Mouse (Mus musculus): ENCODE measurements around the gene Zim1. TPM values are rescaled to one million over a fixed set of nuclear protein-coding genes. Genes with fewer than 3 reads are reported as not detected.

Zim1 gene
- polyA plus RNA-seq, 1 experiment from 2014 or later: 5.8 TPM

DNA sequence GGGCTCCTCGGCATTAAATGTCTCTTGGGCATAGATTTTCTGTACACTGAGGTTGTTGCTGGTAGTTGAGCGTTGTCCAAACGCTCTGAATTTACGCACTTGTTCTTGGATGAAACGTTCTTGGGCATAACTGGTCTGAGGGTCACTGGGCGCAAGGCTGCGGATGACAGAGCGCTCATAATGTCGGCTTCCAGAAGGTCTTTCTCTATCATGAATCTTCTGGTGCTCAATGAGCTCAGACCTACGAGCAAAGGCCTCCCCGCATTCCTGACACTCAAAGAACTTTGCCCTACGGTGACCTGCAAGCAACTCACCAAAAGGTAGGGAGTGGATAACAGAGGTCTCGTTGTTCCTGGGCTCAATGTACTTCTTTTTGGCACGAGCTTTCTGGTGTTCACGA lies 13.1 kb upstream of the Zim1 start:
- ATAC-seq (replicated peaks; ENCODE audit: insufficient number of reproducible peaks, insufficient read depth, low FRiP score, low read depth): no peak
- Histone ChIP-seq H3K9me3 (replicated peaks) (no peaks in the 10 kb centered on the region), H3K4me1 (replicated peaks) (no peaks in the 10 kb centered on the region), H3K36me3 (peaks cover 60% of the 10 kb centered on the region), H3K9ac (no peak overlapping the region), H3K4me3 (no peak overlapping the region), H3K4me2 (no peak overlapping the region), H3K27ac (no peak overlapping the region), H3K27me3 (no peaks in the 10 kb centered on the region)
- 88% methylated on average over 15 of the region's 15 CpGs for WGBS

DNA sequence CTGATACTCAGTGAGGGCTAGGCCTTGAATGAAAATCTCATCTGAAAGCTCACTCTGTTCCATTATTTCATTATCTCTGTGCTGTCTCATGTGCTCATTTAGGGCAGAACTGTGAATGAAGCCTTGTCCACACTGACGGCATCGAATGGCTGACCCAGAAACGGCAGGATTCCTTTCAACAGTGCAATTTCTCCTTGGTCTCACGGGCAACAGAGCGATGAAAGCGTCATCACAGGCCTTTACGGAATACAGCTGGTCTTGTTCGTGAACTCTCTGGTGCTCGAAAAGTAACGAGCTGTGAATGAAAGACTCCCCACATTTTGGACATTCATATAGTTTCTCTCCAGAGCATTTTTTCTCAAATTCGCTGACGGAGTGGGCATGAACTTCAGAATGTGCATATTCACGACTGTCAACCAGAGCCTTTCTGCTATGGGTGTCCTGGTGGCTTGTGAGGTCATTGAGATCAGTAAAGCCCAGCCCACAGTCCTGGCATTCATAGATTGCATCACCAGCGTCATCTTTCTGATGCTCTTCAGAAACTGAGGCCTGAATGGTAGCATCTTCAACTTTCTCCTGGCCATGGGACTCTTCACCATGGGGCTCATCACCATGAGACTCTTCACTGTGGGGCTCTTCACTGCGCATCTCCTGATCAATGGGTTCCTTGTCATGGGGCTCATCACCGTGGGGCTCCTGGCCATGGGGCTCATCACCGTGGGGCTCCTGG lies 12.4 kb upstream of the Zim1 start:
- WGBS: 75% methylated on average over 17 of the region's 17 CpGs
- H3K9ac ChIP-seq: no peak overlapping the region
- no peaks in the 10 kb centered on the region for H3K4me1 ChIP-seq (replicated peaks)
- no peak for ATAC-seq (replicated peaks; ENCODE audit: insufficient number of reproducible peaks, insufficient read depth, low FRiP score, low read depth)
- H3K27me3 ChIP-seq: no peaks in the 10 kb centered on the region
- no peaks in the 10 kb centered on the region for H3K9me3 ChIP-seq (replicated peaks)
- H3K36me3 ChIP-seq: peaks cover 60% of the 10 kb centered on the region
- H3K27ac ChIP-seq: no peak overlapping the region
- H3K4me3 ChIP-seq: no peak overlapping the region
- no peak overlapping the region for H3K4me2 ChIP-seq

DNA sequence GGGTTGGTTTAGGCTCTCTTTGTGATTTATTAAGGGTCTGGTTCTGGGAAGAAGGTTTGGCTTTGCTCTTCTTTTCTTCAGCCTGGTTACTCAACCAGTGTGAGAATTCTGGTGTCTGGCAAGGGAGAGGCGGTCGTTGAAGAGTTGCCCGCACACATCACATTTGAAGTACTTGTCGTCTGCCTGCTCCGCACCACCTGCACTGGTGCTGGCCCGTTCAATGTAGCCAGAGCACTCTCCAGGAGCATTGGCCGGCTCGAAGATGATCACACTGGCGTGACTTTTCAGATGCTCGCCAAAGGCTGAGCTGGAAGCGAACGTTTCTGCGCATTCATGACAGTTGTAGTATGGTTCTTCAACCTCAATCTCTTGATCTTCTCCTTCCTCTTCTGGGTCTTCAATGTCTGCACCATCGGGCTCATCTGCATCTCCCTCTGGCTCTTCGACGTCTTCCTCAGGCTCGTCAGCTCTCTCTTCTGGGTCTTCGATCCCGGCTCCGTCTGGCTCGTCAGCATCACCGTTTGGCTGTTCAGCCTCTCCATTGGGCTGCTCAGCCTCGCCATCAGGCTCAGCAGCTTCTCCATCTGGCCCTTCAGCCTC lies 11.3 kb upstream of the Zim1 start:
- WGBS: 85% methylated on average over 23 of the region's 23 CpGs
- no peaks in the 10 kb centered on the region for H3K4me1 ChIP-seq (replicated peaks)
- H3K9me3 ChIP-seq (replicated peaks): no peaks in the 10 kb centered on the region
- no peaks in the 10 kb centered on the region for H3K27me3 ChIP-seq
- H3K27ac ChIP-seq: no peak overlapping the region
- ATAC-seq (replicated peaks; ENCODE audit: insufficient number of reproducible peaks, insufficient read depth, low FRiP score, low read depth): no peak
- peaks cover 60% of the 10 kb centered on the region for H3K36me3 ChIP-seq
- no peak overlapping the region for H3K9ac ChIP-seq
- no peak overlapping the region for H3K4me2 ChIP-seq
- H3K4me3 ChIP-seq: no peak overlapping the region

GRCm38 (mm10) chr7:6699230-6699629 lies 3.0 kb upstream of the Zim1 start:
- no peak overlapping the region for H3K9ac ChIP-seq
- no peak overlapping the region for H3K4me2 ChIP-seq
- H3K4me1 ChIP-seq (replicated peaks): no peaks in the 10 kb centered on the region
- H3K27ac ChIP-seq: no peak overlapping the region
- H3K4me3 ChIP-seq: no peak overlapping the region
- ATAC-seq (replicated peaks; ENCODE audit: insufficient number of reproducible peaks, insufficient read depth, low FRiP score, low read depth): no peak
- no peaks in the 10 kb centered on the region for H3K27me3 ChIP-seq
- no peaks in the 10 kb centered on the region for H3K36me3 ChIP-seq
- no peaks in the 10 kb centered on the region for H3K9me3 ChIP-seq (replicated peaks)
- WGBS: 72% methylated on average over 3 of the region's 3 CpGs

GRCm38 (mm10) chr7:6685511-6685910 lies 10.7 kb downstream of the Zim1 start:
- Histone ChIP-seq H3K27me3 (no peaks in the 10 kb centered on the region), H3K27ac (no peak overlapping the region), H3K4me1 (replicated peaks) (no peaks in the 10 kb centered on the region), H3K9me3 (replicated peaks) (no peaks in the 10 kb centered on the region), H3K36me3 (peaks cover 4% of the 10 kb centered on the region; the same call in 1 of the 2 replicates), H3K4me2 (no peak overlapping the region), H3K9ac (no peak overlapping the region), H3K4me3 (no peak overlapping the region)
- WGBS: 86% methylated on average over 6 of the region's 6 CpGs
- no peak for ATAC-seq (replicated peaks; ENCODE audit: insufficient number of reproducible peaks, insufficient read depth, low FRiP score, low read depth)

DNA sequence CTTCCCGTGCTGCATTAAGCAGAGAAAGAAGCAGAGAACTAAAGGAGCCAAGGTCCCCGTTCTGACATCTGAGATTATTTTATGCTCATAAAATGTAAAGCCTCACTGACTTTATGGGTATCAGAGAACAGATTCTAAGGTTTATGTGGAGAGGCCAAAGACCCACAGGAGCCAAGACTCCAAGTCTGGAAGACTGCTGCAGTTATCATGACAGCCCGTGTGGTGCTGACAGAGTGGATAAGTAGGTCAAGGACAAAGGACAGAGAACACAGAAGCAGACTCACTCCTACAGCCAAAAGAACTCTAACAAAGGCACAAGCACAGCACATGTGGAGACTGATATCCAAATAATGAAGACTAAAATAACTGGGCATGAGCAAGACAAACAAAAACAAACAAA lies 29.5 kb downstream of the Zim1 start:
- ATAC-seq (replicated peaks; ENCODE audit: insufficient number of reproducible peaks, insufficient read depth, low FRiP score, low read depth): peak; percentile 70

DNA sequence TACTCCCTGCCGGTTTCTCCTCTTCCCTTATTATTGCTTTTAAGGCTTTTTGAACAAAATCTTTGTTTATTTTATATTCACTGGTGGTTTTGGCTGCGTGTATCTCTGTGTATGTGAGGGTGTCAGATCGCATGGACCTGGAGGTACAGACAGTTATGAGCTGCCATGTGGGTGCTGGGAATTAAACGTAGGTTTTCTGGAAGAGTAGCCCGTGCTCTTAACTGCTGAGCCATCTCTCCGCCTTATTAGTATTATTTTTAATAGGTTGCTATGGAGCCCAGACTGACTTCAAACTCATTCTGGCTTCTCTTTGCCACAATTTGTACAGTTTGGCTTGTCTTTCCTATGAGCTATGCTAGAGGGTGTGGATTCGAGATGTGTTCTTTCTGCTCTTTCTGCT lies 32.8 kb downstream of the Zim1 start:
- Histone ChIP-seq H3K4me1 (replicated peaks) (peaks cover 11% of the 10 kb centered on the region), H3K27ac (no peak overlapping the region), H3K4me3 (no peak overlapping the region), H3K36me3 (no peaks in the 10 kb centered on the region), H3K9ac (no peak overlapping the region), H3K4me2 (no peak overlapping the region), H3K27me3 (no peaks in the 10 kb centered on the region), H3K9me3 (replicated peaks) (no peaks in the 10 kb centered on the region)
- no peak for ATAC-seq (replicated peaks; ENCODE audit: insufficient number of reproducible peaks, insufficient read depth, low FRiP score, low read depth)
- WGBS: 77% methylated on average over 7 of the region's 7 CpGs

More for the DNA sequence above, 29.5 kb downstream of the Zim1 start:
- Histone ChIP-seq H3K4me3 (no peak overlapping the region), H3K4me1 (replicated peaks) (peaks cover 11% of the 10 kb centered on the region), H3K9me3 (replicated peaks) (no peaks in the 10 kb centered on the region), H3K27me3 (no peaks in the 10 kb centered on the region), H3K4me2 (no peak overlapping the region), H3K36me3 (no peaks in the 10 kb centered on the region), H3K9ac (no peak overlapping the region), H3K27ac (peak overlapping the region; percentile 65)
- WGBS: 36% methylated on average over 3 of the region's 3 CpGs

DNA sequence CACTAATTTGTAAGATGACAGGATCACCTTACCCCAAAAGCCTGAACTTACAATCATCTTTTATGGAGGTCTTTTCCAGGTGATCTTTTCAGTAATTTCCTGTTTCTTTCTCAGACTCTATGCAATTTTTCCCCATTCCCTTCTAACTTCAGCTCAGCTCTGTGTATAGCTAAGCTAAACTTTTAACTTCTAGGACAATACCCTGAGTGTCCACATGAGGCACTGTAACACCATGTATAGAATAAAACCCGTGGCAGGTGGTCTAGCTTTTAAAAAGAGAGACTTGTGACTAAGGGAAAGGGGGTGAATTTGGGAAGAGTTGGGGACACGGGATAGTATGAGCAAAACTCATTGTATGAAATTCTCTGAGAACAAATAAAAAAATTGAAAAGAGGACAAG lies 36.6 kb downstream of the Zim1 start:
- no peaks in the 10 kb centered on the region for H3K36me3 ChIP-seq
- no peaks in the 10 kb centered on the region for H3K27me3 ChIP-seq
- no peak overlapping the region for H3K27ac ChIP-seq
- no peak overlapping the region for H3K9ac ChIP-seq
- no peaks in the 10 kb centered on the region for H3K9me3 ChIP-seq (replicated peaks)
- H3K4me1 ChIP-seq (replicated peaks): no peaks in the 10 kb centered on the region
- H3K4me2 ChIP-seq: no peak overlapping the region
- 31% methylated on average over 2 of the region's 2 CpGs for WGBS
- no peak overlapping the region for H3K4me3 ChIP-seq
- no peak for ATAC-seq (replicated peaks; ENCODE audit: insufficient number of reproducible peaks, insufficient read depth, low FRiP score, low read depth)

DNA sequence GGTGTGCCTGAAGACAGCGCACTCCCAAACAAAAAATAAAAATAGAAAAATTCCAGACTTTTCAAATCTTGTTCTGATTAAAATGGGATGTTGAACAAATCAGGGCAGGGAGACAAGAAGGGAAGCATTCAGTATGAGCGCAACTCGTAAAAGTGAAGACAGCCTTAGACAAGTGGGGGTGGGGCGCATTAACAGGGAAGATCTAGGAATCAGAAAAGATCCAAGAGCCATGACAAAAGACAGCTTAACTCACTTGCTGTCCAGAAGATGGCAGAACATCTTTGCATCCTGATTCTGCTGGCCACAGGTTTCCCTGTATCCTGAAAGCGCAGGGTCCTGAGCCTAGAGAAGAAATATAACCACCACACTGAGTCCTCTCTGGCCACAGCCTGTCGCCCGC lies 37.6 kb downstream of the Zim1 start:
- Histone ChIP-seq H3K27me3 (no peaks in the 10 kb centered on the region), H3K4me2 (no peak overlapping the region), H3K4me1 (replicated peaks) (no peaks in the 10 kb centered on the region), H3K9me3 (replicated peaks) (no peaks in the 10 kb centered on the region), H3K9ac (no peak overlapping the region), H3K27ac (no peak overlapping the region), H3K4me3 (no peak overlapping the region), H3K36me3 (no peaks in the 10 kb centered on the region)
- no peak for ATAC-seq (replicated peaks; ENCODE audit: insufficient number of reproducible peaks, insufficient read depth, low FRiP score, low read depth)
- 92% methylated on average over 7 of the region's 7 CpGs for WGBS

DNA sequence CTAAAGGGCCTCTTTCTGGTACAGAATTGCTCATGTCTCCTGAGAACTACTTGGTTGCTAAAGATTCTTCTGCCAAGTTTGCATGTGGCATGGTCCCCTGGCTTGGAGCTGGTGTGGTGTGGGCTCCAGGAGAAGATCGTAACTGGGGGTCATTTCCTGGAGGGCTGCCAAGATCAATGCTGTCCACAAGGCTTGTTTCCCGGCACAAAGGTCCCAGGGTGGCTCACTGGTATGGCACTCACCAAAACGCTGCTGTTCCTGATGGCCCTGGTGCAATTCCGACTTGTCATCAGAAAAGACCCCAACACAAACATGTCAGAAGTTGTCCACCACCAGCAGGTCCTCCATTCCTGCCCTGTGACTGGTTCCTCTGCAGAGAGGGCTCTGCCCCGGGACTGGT lies 44.1 kb downstream of the Zim1 start:
- H3K27ac ChIP-seq: no peak overlapping the region
- no peaks in the 10 kb centered on the region for H3K27me3 ChIP-seq
- H3K4me2 ChIP-seq: no peak overlapping the region
- 62% methylated on average over 5 of the region's 5 CpGs for WGBS
- no peak overlapping the region for H3K9ac ChIP-seq
- no peaks in the 10 kb centered on the region for H3K4me1 ChIP-seq (replicated peaks)
- H3K9me3 ChIP-seq (replicated peaks): no peaks in the 10 kb centered on the region
- H3K36me3 ChIP-seq: no peaks in the 10 kb centered on the region
- no peak for ATAC-seq (replicated peaks; ENCODE audit: insufficient number of reproducible peaks, insufficient read depth, low FRiP score, low read depth)
- H3K4me3 ChIP-seq: no peak overlapping the region

DNA sequence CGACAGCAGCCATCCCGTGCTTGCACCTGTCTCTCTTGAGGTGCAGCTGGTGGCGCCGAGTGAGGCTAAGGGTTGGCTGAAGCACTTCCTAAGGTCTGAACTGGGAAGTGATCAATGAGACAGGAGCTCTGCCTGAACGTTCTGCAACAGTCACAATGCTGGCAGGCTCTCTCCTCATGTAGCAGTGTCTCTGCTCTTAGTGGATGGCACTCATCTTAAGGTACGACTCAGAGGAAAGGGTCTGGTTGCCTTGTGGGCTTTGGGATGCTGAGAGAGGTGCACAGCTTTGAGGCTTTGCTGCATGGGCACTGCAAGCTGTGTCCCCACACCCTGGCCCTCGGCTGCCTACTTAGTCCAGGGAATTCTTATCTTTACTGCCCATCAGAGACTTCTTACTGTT lies 45.0 kb downstream of the Zim1 start:
- H3K4me2 ChIP-seq: no peak overlapping the region
- no peak overlapping the region for H3K9ac ChIP-seq
- no peaks in the 10 kb centered on the region for H3K36me3 ChIP-seq
- H3K27ac ChIP-seq: no peak overlapping the region
- no peaks in the 10 kb centered on the region for H3K9me3 ChIP-seq (replicated peaks)
- H3K27me3 ChIP-seq: no peaks in the 10 kb centered on the region
- H3K4me3 ChIP-seq: no peak overlapping the region
- WGBS: 66% methylated on average over 7 of the region's 7 CpGs
- H3K4me1 ChIP-seq (replicated peaks): no peaks in the 10 kb centered on the region
- ATAC-seq (replicated peaks; ENCODE audit: insufficient number of reproducible peaks, insufficient read depth, low FRiP score, low read depth): no peak

DNA sequence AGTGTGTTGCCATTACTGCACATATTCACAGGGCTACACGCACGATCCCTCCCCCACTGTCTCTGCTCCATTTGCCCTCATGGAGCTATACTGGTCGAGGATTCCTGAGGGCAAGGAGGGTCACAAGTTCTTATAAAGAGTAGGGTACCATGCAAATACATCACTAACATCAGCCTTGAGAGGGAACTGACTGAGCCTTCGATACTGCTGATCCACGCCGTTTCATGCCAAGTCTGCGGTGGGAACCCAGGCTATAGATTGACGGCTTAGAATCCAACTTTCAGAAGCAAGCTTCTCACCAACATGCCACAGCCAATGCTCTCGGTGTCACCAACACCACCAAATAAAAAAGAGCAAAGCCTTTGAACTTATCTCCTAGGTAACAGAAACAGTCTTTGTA lies 45.7 kb downstream of the Zim1 start:
- Histone ChIP-seq H3K4me2 (no peak overlapping the region), H3K4me1 (replicated peaks) (no peaks in the 10 kb centered on the region), H3K27me3 (no peaks in the 10 kb centered on the region), H3K9me3 (replicated peaks) (no peaks in the 10 kb centered on the region), H3K4me3 (no peak overlapping the region), H3K27ac (no peak overlapping the region), H3K9ac (no peak overlapping the region), H3K36me3 (no peaks in the 10 kb centered on the region)
- 87% methylated on average over 9 of the region's 9 CpGs for WGBS
- ATAC-seq (replicated peaks; ENCODE audit: insufficient number of reproducible peaks, insufficient read depth, low FRiP score, low read depth): no peak
